Mouse (Mus musculus): ENCODE results near the gene Scarf2.

Scarf2 gene

GRCm38 (mm10) chr16:17832821-17833220 lies 35.7 kb downstream of the Scarf2 start, which contains the start of gene B830017H08Rik:
Gene B830017H08Rik, plus strand, starts transcription at chr16:17833121.
- DNase-seq (ENCODE audit: low spot score): no peak

- no peak for DNase-seq (ENCODE audit: low spot score)
Observed at GRCm38 (mm10) chr16:17833321-17833680, 36.2 kb downstream of the Scarf2 start.

GRCm38 (mm10) chr16:17833681-17834399 lies 36.8 kb downstream of the Scarf2 start:
- no peak for DNase-seq (ENCODE audit: low spot score)

- DNase-seq (ENCODE audit: low spot score): no peak
Observed at GRCm38 (mm10) chr16:17834543-17834942, 37.5 kb downstream of the Scarf2 start.

- DNase-seq (ENCODE audit: low spot score): no peak
Observed at GRCm38 (mm10) chr16:17835481-17835880, 38.4 kb downstream of the Scarf2 start.

GRCm38 (mm10) chr16:17838051-17838450 lies 41.0 kb downstream of the Scarf2 start, which contains the start of gene Car15:
Gene Car15, minus strand, starts transcription at chr16:17838364.
- DNase-seq (ENCODE audit: low spot score): no peak

- DNase-seq (ENCODE audit: low spot score): no peak
Observed at GRCm38 (mm10) chr16:17839976-17840375, 42.9 kb downstream of the Scarf2 start.

- no peak for DNase-seq (ENCODE audit: low spot score)
Observed at GRCm38 (mm10) chr16:17842437-17842836, 45.4 kb downstream of the Scarf2 start.

- no peak for DNase-seq (ENCODE audit: low spot score)
Observed at GRCm38 (mm10) chr16:17843701-17844365, 46.8 kb downstream of the Scarf2 start.

GRCm38 (mm10) chr16:17848431-17848830 lies 51.3 kb downstream of the Scarf2 start:
- DNase-seq (ENCODE audit: low spot score): no peak

- peak; percentile 35 for DNase-seq (ENCODE audit: low spot score)
Observed at GRCm38 (mm10) chr16:17848928-17849327, 51.8 kb downstream of the Scarf2 start.

GRCm38 (mm10) chr16:17849486-17849885 lies 52.4 kb downstream of the Scarf2 start:
- no peak for DNase-seq (ENCODE audit: low spot score)

- no peak for DNase-seq (ENCODE audit: low spot score)
Observed at GRCm38 (mm10) chr16:17851331-17851730, 54.2 kb downstream of the Scarf2 start.

GRCm38 (mm10) chr16:17851860-17852259 lies 54.8 kb downstream of the Scarf2 start:
- no peak for DNase-seq (ENCODE audit: low spot score)

GRCm38 (mm10) chr16:17853263-17853662 lies 56.2 kb downstream of the Scarf2 start:
- DNase-seq (ENCODE audit: low spot score): no peak

- DNase-seq (ENCODE audit: low spot score): no peak
Observed at GRCm38 (mm10) chr16:17857157-17857556, 60.1 kb downstream of the Scarf2 start.

Measured in urinary bladder, postnatal 14 days (tissue).